Mouse (Mus musculus): Measurements from ENCODE around the gene Tnfsf13b.

- TF ChIP-seq TAL1 (IDR thresholded peaks at IDR 0.05; ENCODE audit: low read length) (no peak), GATA1 (IDR thresholded peaks at IDR 0.05; ENCODE audit: low read length) (no peak)
Observed at GRCm38 (mm10) chr8:9958338-9958737, 47.9 kb upstream of the Tnfsf13b start.
